In the genomic region with DNA sequence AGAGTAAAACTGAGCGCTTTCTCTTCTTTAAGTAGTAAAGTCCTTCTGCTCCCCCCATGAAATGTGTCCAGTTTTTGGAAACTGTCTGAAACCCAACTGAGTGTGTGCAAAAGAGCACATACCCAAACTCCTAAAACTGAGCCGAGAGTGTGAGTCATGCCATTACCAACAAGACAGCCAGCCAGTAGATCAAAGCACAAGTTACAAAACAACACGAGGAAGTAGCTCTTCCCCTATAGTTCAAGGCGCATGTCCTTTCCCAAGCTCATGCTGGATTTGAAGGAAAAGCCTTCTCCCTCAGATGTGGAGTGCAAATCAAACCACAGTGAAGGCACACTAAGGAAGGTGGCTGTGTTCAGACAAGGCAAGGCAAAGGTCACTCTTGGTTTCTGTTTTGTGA, we compare ENCODE assay signal across 12 mouse cellular contexts.
"Had no signal": no experiment of that assay in that cellular context is flagged by ENCODE, and none has a peak within 500 bp of the region (broad histone marks: within the 10 kb centered on the region; RNA-seq: fewer than 3 reads in every experiment).

No protein-coding gene starts in this region.

- H3K4me3 ChIP-seq: limb, embryonic 12.5 days; liver, embryonic 13.5 days; midbrain, embryonic 15.5 days had no signal

- H3K27ac ChIP-seq: limb, embryonic 12.5 days; liver, embryonic 13.5 days; midbrain, embryonic 15.5 days; stomach, postnatal 0 days had no signal

- DNase-seq: kidney, adult 8-10 months; kidney, postnatal 25 days; layer of hippocampus, adult 9-11 months; layer of hippocampus, postnatal 36 days; liver; liver, embryonic 13.5 days; lung, adult 18-20 months; right cerebral cortex, adult 18-20 months; thymus, postnatal 4 days had no signal

- H3K27me3 ChIP-seq: liver, embryonic 13.5 days; midbrain, embryonic 15.5 days had no signal

- ATAC-seq: midbrain, embryonic 15.5 days had no signal

- H3K9me3 ChIP-seq: limb, embryonic 12.5 days; liver, embryonic 13.5 days; midbrain, embryonic 15.5 days had no signal

- H3K9ac ChIP-seq: limb, embryonic 12.5 days; liver, embryonic 13.5 days; midbrain, embryonic 15.5 days had no signal

- H3K4me2 ChIP-seq: limb, embryonic 12.5 days; liver, embryonic 13.5 days; midbrain, embryonic 15.5 days had no signal

- H3K4me1 ChIP-seq: limb, embryonic 12.5 days; midbrain, embryonic 15.5 days had no signal

- H3K36me3 ChIP-seq: limb, embryonic 12.5 days; midbrain, embryonic 15.5 days had no signal
